Mouse (Mus musculus) activated CD4-positive, CD25-positive, alpha-beta regulatory T cell (primary cell): ENCODE measurements around the gene 2810021J22Rik. TPM values are rescaled to one million over a fixed set of nuclear protein-coding genes. Genes with fewer than 3 reads are reported as not detected.

Experiments
- polyA plus RNA-seq, 2 experiments: library from polyadenylated mRNA; unstranded; fragments of 100-300 nt; shearing (Covaris generic); gene quantifications; one replicate each; pipeline ENCODE4 v1.2.1; 2017

2810021J22Rik gene
- polyA plus RNA-seq, result 1 to 10 TPM; 5.6 to 7.0 TPM

DNA sequence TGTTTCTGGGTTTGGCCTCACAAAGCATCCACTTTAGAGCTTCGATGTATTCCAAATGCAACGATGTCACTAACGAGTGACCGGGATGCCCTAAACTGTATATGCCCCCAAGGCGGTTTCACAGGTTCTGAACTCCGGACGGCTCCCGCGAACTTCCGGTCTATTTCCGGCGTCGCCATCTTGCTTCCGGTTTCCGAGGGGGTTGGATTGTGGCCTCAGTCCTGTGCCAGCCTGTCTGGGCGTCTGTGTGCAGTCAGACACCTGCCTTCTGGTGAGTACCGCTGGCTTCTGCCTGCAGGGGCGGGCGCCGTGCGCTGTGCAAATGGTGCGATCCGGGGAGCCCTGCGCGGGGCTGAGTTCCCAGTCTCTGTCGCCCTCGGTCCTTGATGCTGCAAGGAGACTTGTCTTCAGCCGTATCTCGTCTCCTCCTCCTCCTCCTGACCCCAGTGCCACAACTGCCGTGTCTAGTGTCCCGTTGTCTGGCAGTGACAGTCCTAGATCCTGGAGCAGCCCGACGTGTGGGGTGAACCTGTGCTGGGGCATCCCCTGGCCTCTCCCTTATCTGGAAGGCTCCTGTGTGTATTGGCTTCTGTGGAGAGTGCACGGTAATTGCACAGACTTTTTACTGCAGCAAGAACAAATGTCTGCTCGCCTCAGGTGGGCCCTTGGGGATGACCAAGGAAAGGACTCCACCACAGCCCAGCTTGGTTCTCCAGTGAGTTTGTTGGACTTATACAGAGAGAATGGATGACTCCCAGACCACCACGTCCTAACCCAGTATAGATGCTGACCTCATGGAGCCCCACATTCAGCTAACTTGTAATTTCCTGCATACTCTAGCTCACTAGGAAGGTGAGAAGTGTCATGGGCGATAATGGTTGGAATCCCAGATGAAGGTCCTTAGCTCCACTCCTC, at the start of gene 2810021J22Rik:
2810021J22Rik (plus strand) TSS at position 178 of the 915 bp plus-strand sequence.

DNA sequence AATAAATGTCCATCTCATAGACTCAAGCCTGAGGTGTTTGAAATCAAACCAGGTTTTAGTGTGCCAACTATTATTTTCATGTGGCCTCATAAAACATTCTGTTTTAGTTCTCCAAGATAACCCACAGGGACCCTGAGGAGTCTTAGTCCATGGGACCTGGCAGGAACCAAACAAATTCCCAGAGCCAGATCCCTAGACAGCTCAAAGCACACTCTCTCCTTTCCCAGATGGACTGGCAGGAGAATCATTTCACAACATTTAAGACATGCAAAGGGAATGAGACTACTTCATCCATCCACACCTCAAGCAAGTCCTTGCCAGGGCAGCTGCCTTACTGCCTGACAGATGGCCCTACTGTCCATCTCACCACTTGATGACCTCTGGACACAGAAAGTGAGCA, 38.1 kb upstream of the 2810021J22Rik start, which contains the start of gene Olfr312:
Olfr312 (plus strand) TSS at position 301 of the 400 bp plus-strand sequence.

DNA sequence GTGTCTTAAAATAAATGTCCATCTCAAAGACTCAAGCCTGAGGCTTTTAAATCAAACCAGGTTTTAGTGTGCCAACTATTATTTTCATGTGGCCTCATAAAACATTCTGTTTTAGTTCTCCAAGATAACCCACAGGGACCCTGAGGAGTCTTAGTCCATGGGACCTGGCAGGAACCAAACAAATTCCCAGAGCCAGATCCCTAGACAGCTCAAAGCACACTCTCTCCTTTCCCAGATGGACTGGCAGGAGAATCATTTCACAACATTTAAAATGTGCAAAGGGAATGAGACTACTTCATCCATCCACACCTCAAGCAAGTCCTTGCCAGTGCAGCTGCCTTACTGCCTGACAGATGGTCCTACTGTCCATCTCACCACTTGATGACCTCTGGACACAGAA, 28.1 kb upstream of the 2810021J22Rik start, which contains the start of gene Olfr311:
Olfr311 (plus strand) TSS at position 301 of the 400 bp plus-strand sequence.

DNA sequence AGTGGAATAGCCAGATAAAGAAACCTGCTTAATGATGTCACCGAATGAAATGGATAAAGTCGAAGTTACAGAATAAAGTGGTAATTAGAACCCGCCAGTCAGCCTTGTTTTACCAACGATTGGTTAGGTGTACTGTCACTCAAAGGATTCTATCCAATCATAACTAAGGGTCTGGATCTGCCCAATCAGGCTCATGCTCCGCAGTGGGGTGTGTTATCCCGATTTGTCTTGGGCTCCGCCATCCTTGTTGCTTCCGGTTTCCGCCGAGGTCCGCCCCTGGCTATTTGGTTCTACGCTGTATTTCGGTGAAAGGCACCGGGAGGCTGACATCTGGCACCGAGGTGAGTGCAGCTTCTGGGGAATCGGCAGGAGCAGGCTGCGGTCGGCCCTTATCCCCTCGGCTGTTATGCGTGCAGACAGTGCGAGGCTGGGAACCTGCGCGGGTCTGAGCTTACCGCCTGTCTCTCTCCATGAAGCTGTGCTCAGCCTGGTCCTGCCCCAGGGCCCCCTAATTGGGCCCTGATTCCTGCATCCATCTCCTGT, 20.0 kb upstream of the 2810021J22Rik start, which contains the start of gene Gm12258:
Gm12258 (plus strand) TSS at position 240 of the 543 bp plus-strand sequence.

DNA sequence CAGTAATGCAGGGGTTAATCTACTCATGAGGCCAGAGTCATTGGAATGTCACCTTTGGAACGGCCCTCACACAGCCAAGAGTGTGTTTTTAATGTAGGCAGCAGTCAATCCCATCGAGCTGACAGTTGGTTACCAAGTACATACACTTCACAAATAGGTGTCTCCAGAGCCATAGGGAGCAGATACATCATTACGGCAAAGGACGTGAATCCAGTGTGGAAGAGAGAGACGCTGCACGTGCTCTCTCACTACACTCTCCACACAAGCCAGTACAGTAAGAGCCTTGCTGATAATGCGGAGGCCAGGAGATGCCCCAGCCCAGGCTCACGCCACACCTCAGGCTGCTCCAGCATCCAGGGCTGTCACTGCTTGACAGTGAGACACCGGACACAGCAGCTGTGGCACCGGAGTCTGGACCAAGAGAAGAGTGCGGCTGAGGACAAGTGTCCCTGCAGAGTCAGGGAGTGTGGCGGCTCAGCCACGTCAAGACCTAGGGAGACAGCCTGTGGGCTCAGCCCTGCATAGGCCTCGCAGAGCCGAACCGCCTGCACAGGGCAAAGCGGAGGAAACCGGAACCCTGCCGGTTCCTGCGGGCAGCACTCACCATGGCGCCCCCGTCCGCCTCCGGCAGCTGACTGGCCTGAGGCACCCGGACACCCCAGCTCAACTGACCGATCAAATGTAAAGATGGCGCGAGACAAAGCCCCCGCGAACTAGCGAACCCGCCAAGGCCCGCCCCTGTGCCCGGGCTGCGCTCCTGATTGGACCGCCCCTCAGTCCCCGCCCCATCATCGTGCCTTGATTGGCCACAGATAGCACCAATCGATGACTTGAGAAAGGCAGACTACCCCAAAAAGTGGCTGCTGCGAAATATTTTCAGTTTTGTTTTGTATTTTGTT, 36.7 kb downstream of the 2810021J22Rik start, which contains the start of gene Zfp39:
Zfp39 (minus strand) TSS at position 715 of the 899 bp plus-strand sequence.

DNA sequence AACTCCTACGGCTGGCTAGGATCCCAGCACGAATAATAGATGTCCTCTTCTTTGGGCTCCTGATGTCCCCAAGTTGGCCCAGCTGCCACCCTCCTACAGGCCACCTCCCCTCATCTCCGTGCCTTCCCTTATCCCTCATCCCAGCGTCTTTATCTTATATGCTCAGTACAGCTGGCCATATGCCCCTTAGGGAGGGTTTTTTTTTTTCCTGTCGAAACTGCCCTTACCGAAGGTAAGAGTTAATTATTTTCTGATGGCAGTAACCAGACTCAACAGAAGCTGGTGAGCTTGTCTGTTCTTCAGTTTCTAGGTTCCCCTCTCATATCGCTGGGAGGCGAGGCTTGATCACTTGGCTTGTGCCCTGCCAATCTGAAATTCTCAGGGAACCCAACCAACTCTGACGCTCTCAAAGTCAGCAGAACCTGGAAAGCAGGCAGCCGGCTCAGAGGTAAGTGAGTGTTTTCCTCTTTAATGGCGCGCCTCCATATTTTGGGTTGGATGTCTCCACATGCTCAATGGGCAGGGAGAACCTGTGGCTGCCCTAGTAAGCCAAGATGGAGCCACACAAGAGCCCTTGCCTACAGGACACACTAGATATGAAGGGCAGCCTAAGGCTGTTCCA, 50.8 kb downstream of the 2810021J22Rik start, which contains the start of gene Btnl10:
Btnl10 (plus strand) TSS at position 164 of the 622 bp plus-strand sequence.

Other genes starting within 250 kb of the 2810021J22Rik start
- gene Olfr323, start 236.7 kb upstream of the 2810021J22Rik start, polyA plus RNA-seq, result under 1 TPM in 1 of 2 experiments, not detected in 1; 0.14 TPM
- gene Trim58, start 226.8 kb upstream of the 2810021J22Rik start, polyA plus RNA-seq, result under 1 TPM; 0.21 to 0.43 TPM
- not detected for gene Olfr322, start 208.4 kb upstream of the 2810021J22Rik start, polyA plus RNA-seq
- not detected for gene Olfr320, start 186.1 kb upstream of the 2810021J22Rik start, polyA plus RNA-seq
- gene Olfr319, start 168.1 kb upstream of the 2810021J22Rik start, polyA plus RNA-seq, result not detected
- under 1 TPM; 0.05 to 0.11 TPM for gene Olfr318, start 143.2 kb upstream of the 2810021J22Rik start, polyA plus RNA-seq
- gene Olfr317, start 128.0 kb upstream of the 2810021J22Rik start, polyA plus RNA-seq, result not detected
- gene Olfr316, start 114.5 kb upstream of the 2810021J22Rik start, polyA plus RNA-seq, result not detected
- under 1 TPM in 1 of 2 experiments, not detected in 1; 0.11 TPM for gene Olfr315, start 94.0 kb upstream of the 2810021J22Rik start, polyA plus RNA-seq
- gene Olfr314, start 84.3 kb upstream of the 2810021J22Rik start, polyA plus RNA-seq, result under 1 TPM in 1 of 2 experiments, not detected in 1; 0.20 TPM
- not detected for gene Fam183b, start 65.3 kb upstream of the 2810021J22Rik start, polyA plus RNA-seq
- gene Olfr313, start 52.2 kb upstream of the 2810021J22Rik start, polyA plus RNA-seq, result not detected
- gene Olfr312, start 38.0 kb upstream of the 2810021J22Rik start, polyA plus RNA-seq, result under 1 TPM in 1 of 2 experiments, not detected in 1; 0.29 TPM
- not detected for gene Olfr311, start 28.0 kb upstream of the 2810021J22Rik start, polyA plus RNA-seq
- gene Gm12258, start 20.1 kb upstream of the 2810021J22Rik start, polyA plus RNA-seq, result 10 to 100 TPM in 1 of 2 experiments, 1 to 10 TPM in 1; 5.4 to 11.4 TPM
- gene Zfp39, start 37.0 kb downstream of the 2810021J22Rik start, polyA plus RNA-seq, result 10 to 100 TPM in 1 of 2 experiments, 1 to 10 TPM in 1; 8.3 to 11.4 TPM
- gene Btnl10, start 50.7 kb downstream of the 2810021J22Rik start, polyA plus RNA-seq, result under 1 TPM; 0.14 to 0.20 TPM
- gene Rnf187, start 71.7 kb downstream of the 2810021J22Rik start, polyA plus RNA-seq, result 100 to 1,000 TPM; 243 to 248 TPM
- gene Hist3h2ba, start 81.7 kb downstream of the 2810021J22Rik start, polyA plus RNA-seq, result 10 to 100 TPM; 14.4 to 22.3 TPM
- gene Hist3h2a, start 87.5 kb downstream of the 2810021J22Rik start, polyA plus RNA-seq, result 10 to 100 TPM in 1 of 2 experiments, 1 to 10 TPM in 1; 8.1 to 13.0 TPM
- under 1 TPM; 0.06 to 0.60 TPM for gene Trim17, start 87.5 kb downstream of the 2810021J22Rik start, polyA plus RNA-seq
- 10 to 100 TPM; 38.4 to 42.4 TPM for gene Trim11, start 110.9 kb downstream of the 2810021J22Rik start, polyA plus RNA-seq